Mouse (Mus musculus): ENCODE measurements around the gene Ppp1r35. TPM values are rescaled to one million over a fixed set of nuclear protein-coding genes. Genes with fewer than 3 reads are reported as not detected.
A peak's percentile ranks its signal among the peaks of the same experiment; 100 is the strongest.

Ppp1r35 gene
- polyA plus RNA-seq, 1 experiment from 2014 or later, result 36.7 TPM

- Histone ChIP-seq H3K4me3 (ENCODE audit: control insufficient read depth in 1 of 2, insufficient read depth in 1 of 2, low read depth in 1 of 2, low read length in 2 of 2) (no peak overlapping the region), H3K4me2 (ENCODE audit: low read length) (no peak overlapping the region), H3K27ac (replicated peaks in 1 of 2; ENCODE audit: control insufficient read depth in 1 of 2, insufficient read depth in 1 of 2, low read depth in 2 of 2, low read length in 2 of 2) (no peak overlapping the region), H3K27me3 (ENCODE audit: control insufficient read depth, insufficient read depth, low read length) (no peaks in the 10 kb centered on the region), H3K9me3 (ENCODE audit: control insufficient read depth, low read length) (no peaks in the 10 kb centered on the region), H3K36me3 (ENCODE audit: control insufficient read depth, insufficient read depth, low read length) (no peaks in the 10 kb centered on the region), H3K4me1 (ENCODE audit: control insufficient read depth in 2 of 2, insufficient read depth in 2 of 2, low read length in 2 of 2) (peaks cover 0 to 2% of the 10 kb centered on the region in 2 experiments; a peak in 2 of 4 replicates), H3K9ac (ENCODE audit: low read length) (no peak overlapping the region)
- 74% methylated on average over 3 of the region's 3 CpGs for WGBS
- ATAC-seq (ENCODE audit: insufficient number of reproducible peaks, insufficient read depth, low FRiP score, low read depth), result no peak
These were observed 18.0 kb downstream of the Ppp1r35 start for GRCm38 (mm10) chr5:137796606-137797005.

GRCm38 (mm10) chr5:137800917-137801316, 22.3 kb downstream of the Ppp1r35 start:
- H3K27me3 ChIP-seq (ENCODE audit: control insufficient read depth, insufficient read depth, low read length), result no peaks in the 10 kb centered on the region
- no peak overlapping the region for H3K9ac ChIP-seq (ENCODE audit: low read length)
- ATAC-seq (ENCODE audit: insufficient number of reproducible peaks, insufficient read depth, low FRiP score, low read depth), result no peak
- H3K4me1 ChIP-seq (ENCODE audit: control insufficient read depth in 2 of 2, insufficient read depth in 2 of 2, low read length in 2 of 2), result peaks cover 0 to 2% of the 10 kb centered on the region in 2 experiments; a peak in 2 of 4 replicates
- no peaks in the 10 kb centered on the region for H3K36me3 ChIP-seq (ENCODE audit: control insufficient read depth, insufficient read depth, low read length)
- H3K9me3 ChIP-seq (ENCODE audit: control insufficient read depth, low read length), result no peaks in the 10 kb centered on the region
- no peak overlapping the region for H3K4me2 ChIP-seq (ENCODE audit: low read length)
- H3K4me3 ChIP-seq (ENCODE audit: control insufficient read depth in 1 of 2, insufficient read depth in 1 of 2, low read depth in 1 of 2, low read length in 2 of 2), result no peak overlapping the region
- no peak overlapping the region for H3K27ac ChIP-seq (replicated peaks in 1 of 2; ENCODE audit: control insufficient read depth in 1 of 2, insufficient read depth in 1 of 2, low read depth in 2 of 2, low read length in 2 of 2)
- WGBS, result 57% methylated on average over 3 of the region's 3 CpGs

GRCm38 (mm10) chr5:137806158-137806557, 27.5 kb downstream of the Ppp1r35 start:
- H3K36me3 ChIP-seq (ENCODE audit: control insufficient read depth, insufficient read depth, low read length), result no peaks in the 10 kb centered on the region
- 71% methylated on average over 1 of the region's 1 CpGs for WGBS
- H3K4me3 ChIP-seq (ENCODE audit: control insufficient read depth in 1 of 2, insufficient read depth in 1 of 2, low read depth in 1 of 2, low read length in 2 of 2), result no peak overlapping the region
- H3K27ac ChIP-seq (replicated peaks in 1 of 2; ENCODE audit: control insufficient read depth in 1 of 2, insufficient read depth in 1 of 2, low read depth in 2 of 2, low read length in 2 of 2), result no peak overlapping the region
- no peak overlapping the region for H3K4me2 ChIP-seq (ENCODE audit: low read length)
- H3K27me3 ChIP-seq (ENCODE audit: control insufficient read depth, insufficient read depth, low read length), result no peaks in the 10 kb centered on the region
- H3K9me3 ChIP-seq (ENCODE audit: control insufficient read depth, low read length), result no peaks in the 10 kb centered on the region
- no peak overlapping the region for H3K9ac ChIP-seq (ENCODE audit: low read length)
- ATAC-seq (ENCODE audit: insufficient number of reproducible peaks, insufficient read depth, low FRiP score, low read depth), result no peak
- H3K4me1 ChIP-seq (ENCODE audit: control insufficient read depth in 2 of 2, insufficient read depth in 2 of 2, low read length in 2 of 2), result no peaks in the 10 kb centered on the region

- H3K9ac ChIP-seq (ENCODE audit: low read length), result no peak overlapping the region
- H3K36me3 ChIP-seq (ENCODE audit: control insufficient read depth, insufficient read depth, low read length), result no peaks in the 10 kb centered on the region
- 80% methylated on average over 5 of the region's 5 CpGs for WGBS
- no peak for ATAC-seq (ENCODE audit: insufficient number of reproducible peaks, insufficient read depth, low FRiP score, low read depth)
- H3K4me2 ChIP-seq (ENCODE audit: low read length), result no peak overlapping the region
- no peak overlapping the region for H3K27ac ChIP-seq (replicated peaks in 1 of 2; ENCODE audit: control insufficient read depth in 1 of 2, insufficient read depth in 1 of 2, low read depth in 2 of 2, low read length in 2 of 2)
- no peak overlapping the region for H3K4me3 ChIP-seq (ENCODE audit: control insufficient read depth in 1 of 2, insufficient read depth in 1 of 2, low read depth in 1 of 2, low read length in 2 of 2)
- no peaks in the 10 kb centered on the region for H3K4me1 ChIP-seq (ENCODE audit: control insufficient read depth in 2 of 2, insufficient read depth in 2 of 2, low read length in 2 of 2)
- no peaks in the 10 kb centered on the region for H3K27me3 ChIP-seq (ENCODE audit: control insufficient read depth, insufficient read depth, low read length)
- H3K9me3 ChIP-seq (ENCODE audit: control insufficient read depth, low read length), result no peaks in the 10 kb centered on the region
These were observed 29.7 kb downstream of the Ppp1r35 start for GRCm38 (mm10) chr5:137808316-137808715.

GRCm38 (mm10) chr5:137817466-137818222, 39.0 kb downstream of the Ppp1r35 start:
- no peak overlapping the region for H3K4me3 ChIP-seq (ENCODE audit: control insufficient read depth in 1 of 2, insufficient read depth in 1 of 2, low read depth in 1 of 2, low read length in 2 of 2)
- no peak overlapping the region for H3K4me2 ChIP-seq (ENCODE audit: low read length)
- WGBS, result 49% methylated on average over 4 of the region's 4 CpGs
- H3K9me3 ChIP-seq (ENCODE audit: control insufficient read depth, low read length), result no peaks in the 10 kb centered on the region
- H3K9ac ChIP-seq (ENCODE audit: low read length), result no peak overlapping the region
- H3K27ac ChIP-seq (replicated peaks in 1 of 2; ENCODE audit: control insufficient read depth in 1 of 2, insufficient read depth in 1 of 2, low read depth in 2 of 2, low read length in 2 of 2), result peak overlapping the region; percentile 54 to 60; a peak in 3 of 4 replicates
- no peaks in the 10 kb centered on the region for H3K36me3 ChIP-seq (ENCODE audit: control insufficient read depth, insufficient read depth, low read length)
- no peaks in the 10 kb centered on the region for H3K27me3 ChIP-seq (ENCODE audit: control insufficient read depth, insufficient read depth, low read length)
- no peak; the same call in 1 of the 2 replicates for ATAC-seq (ENCODE audit: insufficient number of reproducible peaks, insufficient read depth, low FRiP score, low read depth)
- H3K4me1 ChIP-seq (ENCODE audit: control insufficient read depth in 2 of 2, insufficient read depth in 2 of 2, low read length in 2 of 2), result no peaks in the 10 kb centered on the region

- 65% methylated on average over 4 of the region's 4 CpGs for WGBS
- no peak overlapping the region for H3K4me3 ChIP-seq (ENCODE audit: control insufficient read depth in 1 of 2, insufficient read depth in 1 of 2, low read depth in 1 of 2, low read length in 2 of 2)
These were observed 43.5 kb downstream of the Ppp1r35 start for GRCm38 (mm10) chr5:137822126-137822525.

GRCm38 (mm10) chr5:137822602-137823001, 44.0 kb downstream of the Ppp1r35 start:
- Histone ChIP-seq H3K4me3 (ENCODE audit: control insufficient read depth in 1 of 2, insufficient read depth in 1 of 2, low read depth in 1 of 2, low read length in 2 of 2) (no peak overlapping the region), H3K36me3 (ENCODE audit: control insufficient read depth, insufficient read depth, low read length) (no peaks in the 10 kb centered on the region), H3K4me2 (ENCODE audit: low read length) (no peak overlapping the region), H3K9me3 (ENCODE audit: control insufficient read depth, low read length) (no peaks in the 10 kb centered on the region), H3K4me1 (ENCODE audit: control insufficient read depth in 2 of 2, insufficient read depth in 2 of 2, low read length in 2 of 2) (no peaks in the 10 kb centered on the region), H3K27me3 (ENCODE audit: control insufficient read depth, insufficient read depth, low read length) (no peaks in the 10 kb centered on the region), H3K27ac (replicated peaks in 1 of 2; ENCODE audit: control insufficient read depth in 1 of 2, insufficient read depth in 1 of 2, low read depth in 2 of 2, low read length in 2 of 2) (no peak overlapping the region), H3K9ac (ENCODE audit: low read length) (no peak overlapping the region)
- no peak for ATAC-seq (ENCODE audit: insufficient number of reproducible peaks, insufficient read depth, low FRiP score, low read depth)
- 36% methylated on average over 1 of the region's 1 CpGs for WGBS

More at GRCm38 (mm10) chr5:137822126-137822525, 43.5 kb downstream of the Ppp1r35 start:
- Histone ChIP-seq H3K27me3 (ENCODE audit: control insufficient read depth, insufficient read depth, low read length) (no peaks in the 10 kb centered on the region), H3K27ac (replicated peaks in 1 of 2; ENCODE audit: control insufficient read depth in 1 of 2, insufficient read depth in 1 of 2, low read depth in 2 of 2, low read length in 2 of 2) (no peak overlapping the region), H3K4me1 (ENCODE audit: control insufficient read depth in 2 of 2, insufficient read depth in 2 of 2, low read length in 2 of 2) (no peaks in the 10 kb centered on the region), H3K36me3 (ENCODE audit: control insufficient read depth, insufficient read depth, low read length) (no peaks in the 10 kb centered on the region), H3K9ac (ENCODE audit: low read length) (no peak overlapping the region), H3K4me2 (ENCODE audit: low read length) (no peak overlapping the region), H3K9me3 (ENCODE audit: control insufficient read depth, low read length) (no peaks in the 10 kb centered on the region)
- no peak for ATAC-seq (ENCODE audit: insufficient number of reproducible peaks, insufficient read depth, low FRiP score, low read depth)

Data from heart, embryonic 14.5 days (tissue).